Mouse (Mus musculus) retina, adult 2 months (tissue): ENCODE measurements around the gene Btbd2.
"Not testable (repeated sequence)": the region's sequence is repeated elsewhere in the genome, so short reads cannot be mapped to it uniquely, and the experiment has no call there.

Experiments used
- DNase-seq: peaks from one replicate; pipeline ENCODE4 v3.0.0-alpha.2; 2012; ENCODE audit warnings: low read depth, low spot score

Gene Btbd2

GRCm38 (mm10) chr10:80669737-80670485, 13.0 kb upstream of the Btbd2 start:
- no peak for DNase-seq

DNA sequence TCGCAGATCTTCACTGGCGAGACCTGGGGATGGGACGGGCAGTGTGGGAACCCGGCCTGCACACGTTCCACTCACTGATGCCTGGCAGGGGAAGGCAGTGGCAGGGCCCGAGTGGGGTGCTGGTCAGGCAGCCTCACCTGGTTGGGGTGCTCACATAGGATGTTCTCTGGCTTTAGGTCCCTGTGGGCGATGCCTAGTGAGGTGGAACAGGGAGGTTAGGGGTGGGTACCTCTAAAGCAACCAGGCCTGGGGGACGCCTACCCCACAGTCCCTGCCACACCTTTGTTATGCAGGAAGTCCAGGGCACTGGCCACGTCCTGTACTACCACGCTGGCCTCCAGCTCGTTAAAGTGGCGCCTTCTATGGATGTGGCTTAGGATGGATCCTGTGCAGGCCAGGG, 12.1 kb upstream of the Btbd2 start:
- DNase-seq = no peak

- no peak for DNase-seq
Measured at GRCm38 (mm10) chr10:80668614-80669013, 11.7 kb upstream of the Btbd2 start.

DNA sequence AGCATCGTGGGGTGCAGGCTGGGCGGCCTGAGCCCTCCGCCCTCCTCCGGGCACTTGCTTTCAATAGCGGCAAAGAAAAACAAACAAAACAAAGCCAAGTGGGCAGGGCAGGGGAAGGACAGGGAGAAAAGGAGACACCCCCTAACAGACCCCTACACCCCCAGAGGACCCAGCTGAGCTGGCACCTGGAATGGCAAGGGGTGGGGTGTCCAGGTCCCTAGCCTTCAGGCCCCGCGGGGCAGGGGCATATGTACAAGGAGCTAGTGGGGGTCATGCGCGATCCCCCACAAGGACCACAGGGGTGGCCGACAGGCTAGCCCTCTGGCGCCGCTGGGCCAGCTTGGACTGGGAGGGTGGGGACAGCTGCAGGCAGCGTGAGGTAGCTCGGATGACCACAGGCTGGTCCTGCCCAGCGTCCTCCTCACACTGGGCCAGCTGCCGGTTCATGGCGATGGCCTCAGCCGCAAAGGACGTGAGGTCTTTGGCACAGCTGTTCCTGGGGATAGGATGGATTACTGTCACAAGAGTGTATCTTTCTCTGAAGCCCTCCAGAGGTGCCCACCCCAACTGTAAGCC, 10.1 kb upstream of the Btbd2 start:
- no peak for DNase-seq

DNA sequence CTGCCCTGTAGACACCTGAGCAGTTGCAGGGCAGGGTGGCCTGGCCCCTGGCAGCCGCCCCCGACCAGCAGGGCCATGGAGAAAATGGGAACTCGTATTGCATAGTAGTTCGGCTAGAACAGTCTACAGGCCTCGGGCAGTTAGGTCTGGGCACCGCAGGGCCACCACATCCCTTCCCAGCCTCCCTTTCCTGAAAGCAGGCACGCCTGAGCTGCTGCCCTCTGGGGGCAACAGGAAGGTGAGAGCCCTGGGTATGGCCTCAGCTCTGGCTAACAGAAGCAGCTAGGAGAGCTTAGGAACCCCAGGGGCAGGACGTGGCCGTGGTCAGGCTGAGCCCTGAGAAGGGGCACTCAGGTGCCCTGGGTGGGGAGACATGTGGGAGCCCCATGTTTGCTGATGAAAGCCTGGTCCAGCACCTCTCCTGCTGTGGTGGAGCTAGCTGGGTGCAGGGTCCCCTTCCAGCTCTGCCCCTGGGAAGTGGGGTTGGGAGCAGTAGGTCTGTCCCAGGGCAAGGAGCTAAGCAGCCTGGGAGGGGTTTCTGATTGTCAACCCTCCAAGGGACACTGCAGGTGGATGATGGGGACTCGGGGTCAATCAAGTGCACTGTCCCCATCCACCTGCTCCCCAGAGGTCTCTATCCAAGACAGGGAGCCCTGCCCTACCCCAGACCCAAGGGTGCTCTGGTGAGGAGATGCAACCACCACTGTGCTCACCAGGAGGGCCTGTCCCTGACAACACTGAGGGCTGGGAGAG, 9.3 kb upstream of the Btbd2 start:
- no peak for DNase-seq

DNA sequence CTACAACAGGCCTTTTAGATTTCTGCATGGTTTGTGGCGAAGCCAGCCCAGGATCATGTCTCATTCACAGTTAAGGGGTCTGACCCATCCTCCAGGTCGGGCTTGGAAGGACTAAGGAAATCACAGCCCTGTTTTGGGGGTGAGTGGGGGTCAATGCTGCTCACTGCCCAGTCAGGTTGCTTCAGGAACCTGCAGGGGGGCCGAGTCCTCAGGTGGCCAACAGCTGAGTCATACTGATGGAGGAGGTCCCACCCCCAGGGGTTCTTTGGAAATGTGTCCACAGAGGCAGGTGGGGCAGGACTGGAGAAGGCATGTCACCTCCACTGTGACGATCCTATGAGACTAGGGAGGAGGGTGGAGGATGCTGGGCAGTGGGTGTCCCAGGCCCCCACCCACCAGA, 8.6 kb upstream of the Btbd2 start:
- no peak for DNase-seq

DNA sequence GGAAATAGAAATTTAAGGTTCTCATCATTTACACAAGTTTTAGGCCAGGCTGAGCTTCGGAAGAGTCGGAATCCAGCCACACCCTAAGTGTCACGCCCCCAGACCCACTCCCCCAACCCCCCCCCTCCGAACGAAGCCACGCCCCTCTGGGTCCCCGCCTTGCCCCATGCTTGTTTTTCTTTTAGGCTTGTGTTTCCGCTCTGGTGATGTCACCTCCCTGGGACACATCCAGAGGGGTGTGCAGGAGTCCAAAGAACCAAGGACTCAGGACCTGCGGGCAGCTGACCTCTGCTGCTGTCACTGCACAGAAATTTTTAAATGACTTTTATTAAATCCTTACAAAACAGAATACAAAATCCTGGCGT, 8.1 kb upstream of the Btbd2 start:
- no peak for DNase-seq

- DNase-seq = no peak
Measured at GRCm38 (mm10) chr10:80664197-80665015, 7.5 kb upstream of the Btbd2 start.

GRCm38 (mm10) chr10:80663485-80664196, 6.8 kb upstream of the Btbd2 start:
- no peak for DNase-seq

GRCm38 (mm10) chr10:80661149-80661548, 4.3 kb upstream of the Btbd2 start:
- DNase-seq = no peak

GRCm38 (mm10) chr10:80659213-80659612, 2.3 kb upstream of the Btbd2 start:
- peak; percentile 57 for DNase-seq

GRCm38 (mm10) chr10:80658841-80659202, 2.0 kb upstream of the Btbd2 start:
- no peak for DNase-seq

- no peak for DNase-seq
Measured at GRCm38 (mm10) chr10:80658194-80658840, 1.4 kb upstream of the Btbd2 start.

DNA sequence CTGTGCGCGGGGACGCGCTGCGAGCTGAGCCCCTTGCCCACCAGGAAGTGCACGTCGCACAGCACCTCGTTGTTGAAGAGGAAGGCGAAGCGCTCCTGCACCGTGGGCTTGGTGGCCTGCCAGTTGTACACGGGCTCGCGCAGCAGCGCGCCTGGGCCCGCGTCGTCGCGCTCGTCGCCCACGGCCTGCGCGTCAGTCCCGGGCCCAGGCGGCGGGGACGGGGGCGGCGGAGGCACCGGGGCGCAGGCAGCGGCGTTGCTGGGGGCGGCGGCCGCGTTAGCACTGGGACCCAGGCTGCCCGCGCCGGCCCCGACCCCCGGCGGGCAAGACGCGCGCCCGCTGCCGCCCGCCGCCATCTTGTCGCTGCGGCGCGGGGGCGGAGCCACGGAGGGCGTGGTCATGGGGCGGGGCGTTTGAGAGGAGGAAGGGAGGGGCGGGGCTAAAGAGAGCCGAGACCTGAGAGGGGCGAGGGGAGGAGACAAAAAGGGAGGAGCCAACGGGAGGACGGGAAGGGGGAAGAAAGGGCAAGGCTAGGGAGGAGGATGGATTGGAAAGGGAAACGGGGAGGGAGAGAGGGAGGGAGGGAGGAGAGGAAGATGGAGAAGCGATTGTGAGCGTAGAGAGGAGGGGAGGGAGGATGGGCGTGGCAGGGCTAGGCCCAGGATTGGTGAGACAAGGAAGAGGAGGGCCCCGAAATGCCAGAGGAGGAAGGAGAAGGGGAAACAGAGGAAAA, 575 bp downstream of the Btbd2 start:
- peak; percentile 95 for DNase-seq

DNA sequence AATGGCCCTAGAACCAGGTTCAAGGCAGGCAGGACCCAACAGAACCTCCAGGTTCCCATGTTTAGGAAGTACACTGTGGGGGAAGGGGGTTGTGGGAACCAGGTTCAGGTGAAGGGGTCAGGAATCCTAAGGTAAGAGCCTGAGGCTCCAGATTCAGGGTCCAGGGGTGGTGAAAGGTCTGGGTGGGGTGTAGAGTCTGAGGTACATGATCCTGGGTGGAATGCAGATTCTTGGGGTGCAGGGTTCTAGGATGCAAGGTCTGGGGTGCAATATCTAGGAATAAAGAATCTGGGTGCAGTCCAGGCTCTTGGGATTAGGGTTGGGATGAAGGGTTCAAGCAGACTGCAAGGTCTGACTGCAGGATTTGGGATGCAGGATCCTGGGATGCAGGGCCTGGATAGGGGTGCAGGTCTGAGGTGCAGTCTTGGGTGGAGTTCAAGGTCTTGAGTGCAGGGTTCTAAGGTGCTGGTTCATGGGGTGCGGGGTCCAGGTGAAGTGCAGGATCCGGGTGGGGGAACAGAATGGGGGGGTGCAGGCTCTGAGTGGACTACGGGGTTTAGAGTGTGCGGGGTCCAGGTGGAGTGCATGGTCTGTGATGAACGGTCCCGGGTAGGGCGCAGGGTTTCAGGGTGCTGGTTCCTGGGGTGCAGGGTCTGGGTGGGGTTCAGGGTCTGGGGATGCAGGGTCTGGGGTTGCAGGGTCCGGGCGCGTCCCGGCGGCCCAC, 1.3 kb downstream of the Btbd2 start:
- DNase-seq = no peak

DNA sequence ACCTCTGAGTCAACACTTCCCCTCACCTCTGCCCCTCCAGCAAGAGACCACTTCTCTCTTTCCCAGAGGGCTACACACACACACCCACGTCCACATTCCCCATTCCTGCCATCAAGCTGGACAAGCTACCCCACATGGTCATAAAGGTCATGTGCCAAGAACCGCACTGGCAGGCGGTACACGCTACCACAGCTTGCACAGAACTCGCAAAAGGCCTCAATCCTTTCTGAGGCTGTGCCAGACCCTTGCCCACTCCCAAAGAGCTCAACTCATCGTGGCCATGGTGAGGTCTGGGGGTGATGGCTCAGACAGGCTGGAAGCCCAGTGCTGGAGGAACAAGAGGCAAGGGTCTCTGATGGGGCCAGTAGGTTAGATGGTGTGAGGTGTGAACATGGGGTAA, 2.0 kb downstream of the Btbd2 start:
- no peak for DNase-seq

- no peak for DNase-seq
Measured at GRCm38 (mm10) chr10:80653156-80653720, 3.6 kb downstream of the Btbd2 start.

GRCm38 (mm10) chr10:80650392-80650791, 6.5 kb downstream of the Btbd2 start:
- DNase-seq = no peak

- not testable (repeated sequence) for DNase-seq
Measured at GRCm38 (mm10) chr10:80649910-80650309, 7.0 kb downstream of the Btbd2 start.
